Mouse (Mus musculus) small intestine, adult 2 months (tissue): ENCODE data around the gene Cpb2.

Experiments
- CTCF ChIP-seq: fragments of 200-500 bp; IDR thresholded peaks from 2 replicates; pipeline ENCODE4 v1.5.1; 2012; ENCODE audit warnings: low read depth, mild to moderate bottlenecking, control low read depth, inconsistent platforms, low read length, moderate library complexity, mixed read lengths; ENCODE audit not compliant: insufficient replicate concordance, insufficient read length; ENCODE audit errors: extremely low read depth
- POLR2A ChIP-seq: fragments of 200-500 bp; IDR thresholded peaks from 2 replicates; pipeline ENCODE4 v1.6.1; 2012; ENCODE audit warnings: low read depth, mild to moderate bottlenecking, control low read depth, inconsistent platforms, low read length, moderate library complexity

DNA sequence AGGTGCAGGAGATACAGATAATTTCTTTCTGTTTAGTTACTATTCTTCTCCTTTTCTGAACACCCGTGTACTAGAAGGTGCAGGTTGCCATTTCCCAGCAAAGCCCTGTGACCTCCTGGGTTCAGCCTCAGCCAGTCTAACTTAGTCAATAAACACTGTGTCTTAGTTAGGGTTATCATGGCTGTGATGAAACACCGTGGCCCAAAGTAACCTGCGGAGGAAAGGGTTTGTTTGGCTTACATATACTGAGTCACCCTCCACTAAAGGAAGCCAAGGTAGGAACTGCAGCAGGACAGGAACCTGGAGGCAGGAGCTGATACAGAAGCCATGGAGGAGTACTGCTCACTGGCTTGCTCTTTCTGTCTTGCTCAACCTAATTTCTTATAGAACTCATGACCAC lies 8.3 kb downstream of the Cpb2 start:
- TF ChIP-seq CTCF (no peak), POLR2A (no peak)
